Mouse (Mus musculus): Measurements from ENCODE around the gene Ythdf1. TPM values are rescaled to one million over a fixed set of nuclear protein-coding genes. Genes with fewer than 3 reads are reported as not detected.

The Ythdf1 gene
- polyA plus RNA-seq, 1 experiment from 2014 or later = 75.7 TPM

- DNase-seq (ENCODE audit: low spot score) (peak; percentile 43), ATAC-seq (ENCODE audit: insufficient read depth, low FRiP score, low TSS enrichment) (no peak)
- Histone ChIP-seq H3K27ac (ENCODE audit: low read depth, low read length) (peak overlapping the region; percentile 96), H3K4me3 (ENCODE audit: low read depth, low read length) (peak overlapping the region; percentile 84), H3K27me3 (ENCODE audit: control insufficient read depth, insufficient read depth, low read length) (peaks cover 23% of the 10 kb centered on the region; the same call in 1 of the 2 replicates), H3K9me3 (ENCODE audit: control insufficient read depth, low read length) (no peaks in the 10 kb centered on the region), H3K4me2 (ENCODE audit: low read depth) (peak overlapping the region; percentile 69), H3K9ac (ENCODE audit: low read length) (peak overlapping the region; percentile 99), H3K4me1 (ENCODE audit: control insufficient read depth, insufficient read depth, low read length) (peaks cover 36% of the 10 kb centered on the region), H3K36me3 (ENCODE audit: control insufficient read depth, insufficient read depth, low read length) (no peaks in the 10 kb centered on the region)
- WGBS = 2% methylated on average over 9 of the region's 9 CpGs
These were observed 28.9 kb downstream of the Ythdf1 start for GRCm38 (mm10) chr2:180891835-180892323.

- Histone ChIP-seq H3K27ac (ENCODE audit: low read depth, low read length) (peak overlapping the region; percentile 96), H3K36me3 (ENCODE audit: control insufficient read depth, insufficient read depth, low read length) (no peaks in the 10 kb centered on the region), H3K4me1 (ENCODE audit: control insufficient read depth, insufficient read depth, low read length) (peaks cover 36% of the 10 kb centered on the region), H3K9me3 (ENCODE audit: control insufficient read depth, low read length) (no peaks in the 10 kb centered on the region), H3K4me2 (ENCODE audit: low read depth) (peak overlapping the region; percentile 69), H3K4me3 (ENCODE audit: low read depth, low read length) (peak overlapping the region; percentile 84), H3K9ac (ENCODE audit: low read length) (peak overlapping the region; percentile 99), H3K27me3 (ENCODE audit: control insufficient read depth, insufficient read depth, low read length) (peaks cover 23% of the 10 kb centered on the region; the same call in 1 of the 2 replicates)
- under 1% methylated on average over 37 of the region's 37 CpGs for WGBS
- DNase-seq (ENCODE audit: low spot score) (peak; percentile 73), ATAC-seq (ENCODE audit: insufficient read depth, low FRiP score, low TSS enrichment) (no peak)
These were observed 29.5 kb downstream of the Ythdf1 start for GRCm38 (mm10) chr2:180891075-180891834.

- Histone ChIP-seq H3K36me3 (ENCODE audit: control insufficient read depth, insufficient read depth, low read length) (no peaks in the 10 kb centered on the region), H3K27me3 (ENCODE audit: control insufficient read depth, insufficient read depth, low read length) (peaks cover 23% of the 10 kb centered on the region; the same call in 1 of the 2 replicates), H3K9ac (ENCODE audit: low read length) (peak overlapping the region; percentile 99), H3K27ac (ENCODE audit: low read depth, low read length) (peak overlapping the region; percentile 96), H3K9me3 (ENCODE audit: control insufficient read depth, low read length) (no peaks in the 10 kb centered on the region), H3K4me2 (ENCODE audit: low read depth) (peak overlapping the region; percentile 69), H3K4me3 (ENCODE audit: low read depth, low read length) (peak overlapping the region; percentile 84), H3K4me1 (ENCODE audit: control insufficient read depth, insufficient read depth, low read length) (peaks cover 37% of the 10 kb centered on the region)
- no peak for ATAC-seq (ENCODE audit: insufficient read depth, low FRiP score, low TSS enrichment)
- 2% methylated on average over 27 of the region's 29 CpGs for WGBS
- peak; percentile 69 for DNase-seq (ENCODE audit: low spot score)
These were observed 30.2 kb downstream of the Ythdf1 start for GRCm38 (mm10) chr2:180890422-180891074.

- Histone ChIP-seq H3K9me3 (ENCODE audit: control insufficient read depth, low read length) (no peaks in the 10 kb centered on the region), H3K4me2 (ENCODE audit: low read depth) (peak overlapping the region; percentile 69), H3K36me3 (ENCODE audit: control insufficient read depth, insufficient read depth, low read length) (no peaks in the 10 kb centered on the region), H3K4me3 (ENCODE audit: low read depth, low read length) (no peak overlapping the region), H3K27me3 (ENCODE audit: control insufficient read depth, insufficient read depth, low read length) (peaks cover 23% of the 10 kb centered on the region; the same call in 1 of the 2 replicates), H3K4me1 (ENCODE audit: control insufficient read depth, insufficient read depth, low read length) (peaks cover 31% of the 10 kb centered on the region), H3K27ac (ENCODE audit: low read depth, low read length) (peak overlapping the region; percentile 96), H3K9ac (ENCODE audit: low read length) (no peak overlapping the region; the same call in 1 of the 2 replicates)
- 9% methylated on average over 4 of the region's 4 CpGs for WGBS
- DNase-seq (ENCODE audit: low spot score) (no peak), ATAC-seq (ENCODE audit: insufficient read depth, low FRiP score, low TSS enrichment) (no peak)
These were observed 30.8 kb downstream of the Ythdf1 start for GRCm38 (mm10) chr2:180889921-180890280.

- no peaks in the 10 kb centered on the region for H3K36me3 ChIP-seq (ENCODE audit: control insufficient read depth, insufficient read depth, low read length)
- peaks cover 21% of the 10 kb centered on the region; the same call in 1 of the 2 replicates for H3K27me3 ChIP-seq (ENCODE audit: control insufficient read depth, insufficient read depth, low read length)
- DNase-seq (ENCODE audit: low spot score) = peak; percentile 73
- H3K4me3 ChIP-seq (ENCODE audit: low read depth, low read length) = peak overlapping the region; percentile 40
- no peaks in the 10 kb centered on the region for H3K9me3 ChIP-seq (ENCODE audit: control insufficient read depth, low read length)
- peak; percentile 2; the same call in 1 of the 2 replicates for ATAC-seq (ENCODE audit: insufficient read depth, low FRiP score, low TSS enrichment)
- H3K9ac ChIP-seq (ENCODE audit: low read length) = peak overlapping the region; percentile 89
- H3K4me2 ChIP-seq (ENCODE audit: low read depth) = peak overlapping the region; percentile 69
- WGBS = 8% methylated on average over 19 of the region's 19 CpGs
- peak overlapping the region; percentile 96 for H3K27ac ChIP-seq (ENCODE audit: low read depth, low read length)
- peaks cover 30% of the 10 kb centered on the region for H3K4me1 ChIP-seq (ENCODE audit: control insufficient read depth, insufficient read depth, low read length)
These were observed 31.4 kb downstream of the Ythdf1 start for GRCm38 (mm10) chr2:180889271-180889920.

- no peaks in the 10 kb centered on the region for H3K36me3 ChIP-seq (ENCODE audit: control insufficient read depth, insufficient read depth, low read length)
- H3K27ac ChIP-seq (ENCODE audit: low read depth, low read length) = no peak overlapping the region
- peaks cover 25% of the 10 kb centered on the region for H3K4me1 ChIP-seq (ENCODE audit: control insufficient read depth, insufficient read depth, low read length)
- no peak for ATAC-seq (ENCODE audit: insufficient read depth, low FRiP score, low TSS enrichment)
- DNase-seq (ENCODE audit: low spot score) = no peak
- H3K4me3 ChIP-seq (ENCODE audit: low read depth, low read length) = no peak overlapping the region
- H3K9ac ChIP-seq (ENCODE audit: low read length) = no peak overlapping the region
- H3K4me2 ChIP-seq (ENCODE audit: low read depth) = no peak overlapping the region
- no peaks in the 10 kb centered on the region for H3K27me3 ChIP-seq (ENCODE audit: control insufficient read depth, insufficient read depth, low read length)
- WGBS = 77% methylated on average over 5 of the region's 5 CpGs
- no peaks in the 10 kb centered on the region for H3K9me3 ChIP-seq (ENCODE audit: control insufficient read depth, low read length)
These were observed 35.5 kb downstream of the Ythdf1 start for GRCm38 (mm10) chr2:180885270-180885669.

GRCm38 (mm10) chr2:180881281-180881680 is 39.5 kb downstream of the Ythdf1 start:
- Histone ChIP-seq H3K4me1 (ENCODE audit: control insufficient read depth, insufficient read depth, low read length) (peaks cover 14% of the 10 kb centered on the region), H3K9ac (ENCODE audit: low read length) (no peak overlapping the region), H3K27ac (ENCODE audit: low read depth, low read length) (no peak overlapping the region), H3K27me3 (ENCODE audit: control insufficient read depth, insufficient read depth, low read length) (no peaks in the 10 kb centered on the region), H3K4me3 (ENCODE audit: low read depth, low read length) (no peak overlapping the region), H3K9me3 (ENCODE audit: control insufficient read depth, low read length) (no peaks in the 10 kb centered on the region), H3K4me2 (ENCODE audit: low read depth) (no peak overlapping the region), H3K36me3 (ENCODE audit: control insufficient read depth, insufficient read depth, low read length) (no peaks in the 10 kb centered on the region)
- WGBS = 54% methylated on average over 9 of the region's 9 CpGs
- ATAC-seq (ENCODE audit: insufficient read depth, low FRiP score, low TSS enrichment) = no peak
- DNase-seq (ENCODE audit: low spot score) = no peak

GRCm38 (mm10) chr2:180879365-180880067 is 41.2 kb downstream of the Ythdf1 start:
- 53% methylated on average over 7 of the region's 7 CpGs for WGBS
- no peaks in the 10 kb centered on the region for H3K36me3 ChIP-seq (ENCODE audit: control insufficient read depth, insufficient read depth, low read length)
- H3K9ac ChIP-seq (ENCODE audit: low read length) = no peak overlapping the region
- DNase-seq (ENCODE audit: low spot score) (peak; percentile 58), ATAC-seq (ENCODE audit: insufficient read depth, low FRiP score, low TSS enrichment) (peak; percentile 90)
- no peaks in the 10 kb centered on the region for H3K9me3 ChIP-seq (ENCODE audit: control insufficient read depth, low read length)
- no peak overlapping the region for H3K4me2 ChIP-seq (ENCODE audit: low read depth)
- no peaks in the 10 kb centered on the region for H3K27me3 ChIP-seq (ENCODE audit: control insufficient read depth, insufficient read depth, low read length)
- 0 out of 2 replicates have a peak overlapping the region, but pooled peaks have one; percentile 27 for H3K27ac ChIP-seq (ENCODE audit: low read depth, low read length)
- H3K4me3 ChIP-seq (ENCODE audit: low read depth, low read length) = no peak overlapping the region
- H3K4me1 ChIP-seq (ENCODE audit: control insufficient read depth, insufficient read depth, low read length) = peaks cover 10% of the 10 kb centered on the region

Data from neural tube, embryonic 11.5 days (tissue).